Mouse (Mus musculus): Measurements from ENCODE around the gene Tstd2. TPM values are rescaled to one million over a fixed set of nuclear protein-coding genes. Genes with fewer than 3 reads are reported as not detected.

Tstd2 gene
- polyA plus RNA-seq, 1 experiment: 14.6 TPM

DNA sequence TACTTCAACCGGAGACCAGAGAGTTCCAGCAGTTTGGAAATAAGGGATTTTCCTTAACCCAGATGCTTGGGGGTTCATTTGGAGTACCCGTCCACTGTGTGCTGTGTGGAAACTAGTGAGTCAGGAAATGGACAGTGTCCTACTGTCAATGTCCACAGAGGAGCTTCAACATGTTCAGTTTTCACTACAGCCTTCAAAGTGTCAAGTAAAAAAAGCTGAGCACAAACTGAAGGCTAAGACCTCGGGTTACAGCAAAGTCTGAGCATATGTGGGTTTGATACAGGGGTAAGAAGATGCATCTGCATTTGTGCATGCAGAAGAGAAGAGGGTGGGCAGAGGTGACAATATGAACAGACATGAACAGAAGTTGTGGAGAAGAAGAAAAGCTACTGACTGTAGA, 17.7 kb downstream of the Tstd2 start:
- no peak for DNase-seq
- 66% methylated on average over 3 of the region's 3 CpGs for WGBS
- TF ChIP-seq CTCF (conservative IDR thresholded peaks at IDR 0.05; ENCODE audit: insufficient read depth, insufficient read length, low read depth, low read length) (no peak), POLR2A (IDR thresholded peaks at IDR 0.05; ENCODE audit: low read depth, low read length) (no peak)
- H3K4me1 ChIP-seq (ENCODE audit: control insufficient read depth, insufficient read depth, low read length): no peaks in the 10 kb centered on the region
- H3K27ac ChIP-seq (ENCODE audit: insufficient read depth, low read depth, low read length): no peak overlapping the region
- H3K27me3 ChIP-seq (replicated peaks; ENCODE audit: control insufficient read depth, insufficient read depth, low read length): no peaks in the 10 kb centered on the region
- no peak overlapping the region for H3K4me3 ChIP-seq (ENCODE audit: insufficient read depth, low read depth, low read length)
- H3K36me3 ChIP-seq (ENCODE audit: control insufficient read depth, insufficient read depth, low read length): peaks cover 1% of the 10 kb centered on the region; the same call in 1 of the 2 replicates

- 84% methylated on average over 14 of the region's 14 CpGs for WGBS
- no peak for DNase-seq
- no peak overlapping the region for H3K4me3 ChIP-seq (ENCODE audit: insufficient read depth, low read depth, low read length)
- TF ChIP-seq CTCF (conservative IDR thresholded peaks at IDR 0.05; ENCODE audit: insufficient read depth, insufficient read length, low read depth, low read length): no peak
- no peak for TF ChIP-seq POLR2A (IDR thresholded peaks at IDR 0.05; ENCODE audit: low read depth, low read length)
- no peaks in the 10 kb centered on the region for H3K27me3 ChIP-seq (replicated peaks; ENCODE audit: control insufficient read depth, insufficient read depth, low read length)
- H3K27ac ChIP-seq (ENCODE audit: insufficient read depth, low read depth, low read length): no peak overlapping the region
- peaks cover 4% of the 10 kb centered on the region; the same call in 1 of the 2 replicates for H3K36me3 ChIP-seq (ENCODE audit: control insufficient read depth, insufficient read depth, low read length)
- H3K4me1 ChIP-seq (ENCODE audit: control insufficient read depth, insufficient read depth, low read length): no peaks in the 10 kb centered on the region
These were observed 18.9 kb downstream of the Tstd2 start for GRCm38 (mm10) chr4:46119514-46120094.

DNA sequence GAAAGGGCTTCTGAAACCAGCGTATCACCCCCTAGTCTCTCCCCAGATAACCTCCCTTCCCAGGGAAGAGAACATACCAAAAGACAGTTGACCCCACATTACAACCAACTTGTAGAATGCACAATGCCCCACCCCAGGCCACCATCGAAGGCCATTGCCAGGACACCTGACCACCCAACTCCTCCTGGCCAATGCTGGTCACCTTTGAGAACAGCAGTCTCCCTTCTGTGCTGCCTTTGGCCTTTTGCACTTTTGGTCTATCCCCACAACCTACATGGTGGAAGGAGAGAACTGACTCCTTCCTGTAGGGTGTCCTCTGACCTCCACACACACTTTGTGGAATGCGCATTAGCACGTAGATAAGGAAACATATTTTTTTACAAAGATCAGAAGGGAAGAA, 21.0 kb downstream of the Tstd2 start:
- Histone ChIP-seq H3K4me1 (ENCODE audit: control insufficient read depth, insufficient read depth, low read length) (no peaks in the 10 kb centered on the region), H3K36me3 (ENCODE audit: control insufficient read depth, insufficient read depth, low read length) (peaks cover 4% of the 10 kb centered on the region; the same call in 1 of the 2 replicates)

GRCm38 (mm10) chr4:46116544-46117175, 21.8 kb downstream of the Tstd2 start:
- H3K27me3 ChIP-seq (replicated peaks; ENCODE audit: control insufficient read depth, insufficient read depth, low read length): no peaks in the 10 kb centered on the region
- no peak overlapping the region for H3K27ac ChIP-seq (ENCODE audit: insufficient read depth, low read depth, low read length)
- TF ChIP-seq CTCF (conservative IDR thresholded peaks at IDR 0.05; ENCODE audit: insufficient read depth, insufficient read length, low read depth, low read length): no peak
- no peak for TF ChIP-seq POLR2A (IDR thresholded peaks at IDR 0.05; ENCODE audit: low read depth, low read length)
- WGBS: 71% methylated on average over 10 of the region's 10 CpGs
- H3K4me1 ChIP-seq (ENCODE audit: control insufficient read depth, insufficient read depth, low read length): no peaks in the 10 kb centered on the region
- peaks cover 4% of the 10 kb centered on the region; the same call in 1 of the 2 replicates for H3K36me3 ChIP-seq (ENCODE audit: control insufficient read depth, insufficient read depth, low read length)
- H3K4me3 ChIP-seq (ENCODE audit: insufficient read depth, low read depth, low read length): no peak overlapping the region
- peak; percentile 22 for DNase-seq

More for the DNA sequence above, 21.0 kb downstream of the Tstd2 start:
- Histone ChIP-seq H3K27ac (ENCODE audit: insufficient read depth, low read depth, low read length) (no peak overlapping the region), H3K4me3 (ENCODE audit: insufficient read depth, low read depth, low read length) (no peak overlapping the region), H3K27me3 (replicated peaks; ENCODE audit: control insufficient read depth, insufficient read depth, low read length) (no peaks in the 10 kb centered on the region)
- TF ChIP-seq POLR2A (IDR thresholded peaks at IDR 0.05; ENCODE audit: low read depth, low read length): no peak
- TF ChIP-seq CTCF (conservative IDR thresholded peaks at IDR 0.05; ENCODE audit: insufficient read depth, insufficient read length, low read depth, low read length): no peak
- 93% methylated on average over 4 of the region's 4 CpGs for WGBS
- no peak for DNase-seq

GRCm38 (mm10) chr4:46115308-46115707, 23.2 kb downstream of the Tstd2 start:
- 73% methylated on average over 1 of the region's 1 CpGs for WGBS
- Histone ChIP-seq H3K4me3 (ENCODE audit: insufficient read depth, low read depth, low read length) (no peak overlapping the region), H3K36me3 (ENCODE audit: control insufficient read depth, insufficient read depth, low read length) (peaks cover 4% of the 10 kb centered on the region; the same call in 1 of the 2 replicates), H3K27me3 (replicated peaks; ENCODE audit: control insufficient read depth, insufficient read depth, low read length) (no peaks in the 10 kb centered on the region), H3K4me1 (ENCODE audit: control insufficient read depth, insufficient read depth, low read length) (no peaks in the 10 kb centered on the region), H3K27ac (ENCODE audit: insufficient read depth, low read depth, low read length) (no peak overlapping the region)
- no peak for DNase-seq
- no peak for TF ChIP-seq POLR2A (IDR thresholded peaks at IDR 0.05; ENCODE audit: low read depth, low read length)

DNA sequence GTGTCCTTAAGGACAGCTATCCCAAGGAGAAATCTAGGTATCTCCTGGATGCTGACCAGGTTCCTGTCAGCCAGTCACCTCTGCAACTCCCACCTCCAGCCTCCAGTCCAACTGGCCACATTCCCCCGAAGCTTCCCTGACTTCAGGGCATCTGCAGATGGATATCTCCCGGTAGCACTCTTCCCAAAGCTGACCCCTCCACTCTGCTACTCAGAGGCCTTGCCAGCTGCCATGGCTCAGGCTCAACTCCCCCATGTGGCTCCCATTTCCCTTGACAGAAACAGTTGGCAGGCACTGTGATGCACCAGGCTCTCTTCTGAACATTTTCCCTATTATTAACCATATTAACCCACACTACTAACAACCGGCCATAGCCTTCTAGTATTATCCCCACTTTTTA, 27.1 kb downstream of the Tstd2 start:
- no peak overlapping the region for H3K4me3 ChIP-seq (ENCODE audit: insufficient read depth, low read depth, low read length)
- DNase-seq: no peak
- WGBS: 38% methylated on average over 3 of the region's 3 CpGs
- TF ChIP-seq CTCF (conservative IDR thresholded peaks at IDR 0.05; ENCODE audit: insufficient read depth, insufficient read length, low read depth, low read length) (no peak), POLR2A (IDR thresholded peaks at IDR 0.05; ENCODE audit: low read depth, low read length) (no peak)
- peaks cover 3% of the 10 kb centered on the region; the same call in 1 of the 2 replicates for H3K36me3 ChIP-seq (ENCODE audit: control insufficient read depth, insufficient read depth, low read length)
- no peak overlapping the region for H3K27ac ChIP-seq (ENCODE audit: insufficient read depth, low read depth, low read length)
- no peaks in the 10 kb centered on the region for H3K27me3 ChIP-seq (replicated peaks; ENCODE audit: control insufficient read depth, insufficient read depth, low read length)
- H3K4me1 ChIP-seq (ENCODE audit: control insufficient read depth, insufficient read depth, low read length): no peaks in the 10 kb centered on the region

- 72% methylated on average over 8 of the region's 8 CpGs for WGBS
- Histone ChIP-seq H3K36me3 (ENCODE audit: control insufficient read depth, insufficient read depth, low read length) (no peaks in the 10 kb centered on the region; the same call in 1 of the 2 replicates), H3K27me3 (replicated peaks; ENCODE audit: control insufficient read depth, insufficient read depth, low read length) (no peaks in the 10 kb centered on the region), H3K4me1 (ENCODE audit: control insufficient read depth, insufficient read depth, low read length) (no peaks in the 10 kb centered on the region), H3K4me3 (ENCODE audit: insufficient read depth, low read depth, low read length) (no peak overlapping the region), H3K27ac (ENCODE audit: insufficient read depth, low read depth, low read length) (no peak overlapping the region)
- TF ChIP-seq CTCF (conservative IDR thresholded peaks at IDR 0.05; ENCODE audit: insufficient read depth, insufficient read length, low read depth, low read length) (no peak), POLR2A (IDR thresholded peaks at IDR 0.05; ENCODE audit: low read depth, low read length) (no peak)
- DNase-seq: no peak
These were observed 28.4 kb downstream of the Tstd2 start for GRCm38 (mm10) chr4:46110084-46110483.
